Mouse (Mus musculus): Measurements from ENCODE around the gene Rin1. TPM values are rescaled to one million over a fixed set of nuclear protein-coding genes. Genes with fewer than 3 reads are reported as not detected.
"Not testable (repeated sequence)": the region's sequence is repeated elsewhere in the genome, so short reads cannot be mapped to it uniquely, and the experiment has no call there.

Rin1 gene
- total RNA-seq, 2 experiments from 2014 or later = 0.52 to 1.3 TPM

DNA sequence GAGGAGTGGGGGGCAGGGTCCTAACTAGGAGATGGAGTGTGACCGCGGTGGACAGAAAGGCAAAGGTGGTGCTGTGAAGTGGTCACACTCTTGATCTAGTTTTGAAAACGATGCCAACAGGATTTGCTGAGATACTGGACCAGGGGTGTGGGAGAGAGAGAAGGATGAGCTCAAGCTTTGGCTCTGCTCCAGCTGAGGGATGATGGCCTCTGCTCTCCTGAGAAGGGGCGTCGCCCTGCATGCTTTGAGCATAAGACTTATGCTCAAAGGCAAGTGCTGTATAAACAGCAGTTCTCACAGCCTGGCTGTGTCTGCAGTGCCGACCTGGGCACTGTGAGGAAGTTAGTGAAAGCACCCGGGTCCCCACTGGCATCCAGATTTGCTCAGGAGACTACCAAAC is 14.8 kb downstream of the Rin1 start:
- DNase-seq = peak; percentile 43 to 62
- intact Hi-C loops (cut with DNase I) = no loop called here

DNA sequence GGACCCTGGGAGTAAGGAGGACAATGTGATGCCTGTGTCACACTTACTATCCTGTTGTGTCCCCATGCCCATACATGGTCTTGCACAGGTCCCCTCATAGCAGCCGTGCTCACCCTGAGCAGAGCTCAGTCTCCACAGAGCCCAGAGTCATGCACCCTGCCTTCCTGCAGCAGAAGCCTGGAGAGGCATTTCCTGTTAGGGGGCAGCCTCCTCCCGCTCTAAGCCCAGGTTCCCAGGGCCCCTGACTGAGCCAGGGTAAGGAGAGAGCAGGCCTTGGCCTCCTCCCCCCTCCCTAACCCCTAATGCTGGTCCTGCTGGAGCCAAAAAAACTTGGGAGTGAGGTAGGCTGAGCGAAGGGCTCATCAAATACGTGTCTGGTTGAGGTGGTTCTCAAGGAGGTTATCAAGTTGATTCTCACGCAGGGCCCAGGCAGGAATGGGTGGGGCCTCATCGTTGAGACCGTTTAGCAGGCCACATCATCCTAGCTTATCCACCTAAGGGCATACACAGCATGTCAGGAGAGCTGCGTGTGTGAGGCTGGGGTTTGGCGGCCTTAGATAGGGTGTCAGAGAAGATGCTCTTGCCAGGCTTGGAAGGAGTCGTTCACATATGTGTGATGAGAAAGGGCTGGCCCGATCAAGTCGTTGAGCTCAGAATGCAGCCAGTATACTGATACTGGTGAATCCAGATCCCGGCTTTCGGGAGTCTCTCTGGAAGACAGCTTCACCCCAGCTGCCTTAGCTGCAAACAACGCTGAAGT is 16.9 kb downstream of the Rin1 start:
- intact Hi-C loops (cut with DNase I) = no loop called here
- DNase-seq = peak in 1 of 2 experiments; percentile 38

DNA sequence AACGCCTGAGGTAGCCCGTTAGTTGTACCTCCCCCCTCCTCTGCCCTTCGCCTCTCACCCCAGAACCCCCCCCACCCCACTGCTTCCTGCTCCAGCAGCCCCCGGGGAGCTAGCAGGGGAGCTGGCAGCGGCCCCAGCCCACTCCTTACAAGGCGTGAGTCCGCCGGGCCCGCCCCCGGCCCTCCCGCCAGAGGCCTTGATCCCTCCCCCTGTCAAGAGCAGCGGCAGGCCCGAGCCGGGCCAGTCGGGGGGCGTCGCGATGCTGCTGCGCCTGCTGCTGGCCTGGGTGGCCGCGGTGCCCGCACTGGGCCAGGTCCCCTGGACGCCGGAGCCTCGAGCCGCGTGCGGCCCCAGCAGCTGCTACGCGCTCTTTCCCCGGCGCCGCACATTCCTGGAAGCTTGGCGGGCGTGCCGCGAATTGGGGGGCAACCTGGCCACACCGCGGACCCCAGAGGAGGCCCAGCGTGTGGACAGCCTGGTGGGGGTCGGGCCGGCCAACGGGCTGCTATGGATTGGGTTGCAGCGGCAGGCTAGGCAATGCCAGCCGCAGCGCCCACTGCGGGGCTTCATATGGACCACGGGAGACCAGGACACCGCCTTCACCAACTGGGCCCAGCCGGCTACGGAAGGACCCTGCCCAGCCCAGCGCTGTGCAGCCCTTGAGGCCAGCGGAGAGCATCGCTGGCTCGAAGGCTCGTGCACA is 17.7 kb downstream of the Rin1 start, which contains the start of gene Cd248:
Gene Cd248 (plus strand): TSS at position 212 of the 703 bp plus-strand sequence.
- intact Hi-C loops (cut with DNase I) = no loop called here
- peak; percentile 74 to 79 for DNase-seq

GRCm38 (mm10) chr19:5068570-5069234 is 18.4 kb downstream of the Rin1 start:
- DNase-seq = no peak

DNA sequence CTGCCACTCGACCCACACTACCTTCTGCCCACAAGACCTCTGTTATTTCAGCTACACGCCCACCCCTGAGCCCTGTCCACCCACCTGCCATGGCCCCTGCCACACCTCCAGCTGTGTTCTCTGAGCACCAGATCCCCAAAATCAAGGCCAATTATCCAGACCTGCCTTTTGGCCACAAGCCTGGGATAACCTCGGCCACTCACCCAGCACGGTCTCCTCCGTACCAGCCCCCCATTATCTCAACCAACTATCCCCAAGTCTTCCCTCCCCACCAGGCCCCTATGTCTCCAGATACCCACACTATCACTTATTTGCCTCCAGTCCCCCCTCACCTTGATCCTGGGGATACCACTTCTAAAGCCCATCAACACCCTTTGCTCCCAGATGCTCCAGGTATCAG is 19.2 kb downstream of the Rin1 start:
- intact Hi-C loops (cut with DNase I) = no loop called here
- no peak for DNase-seq

More at GRCm38 (mm10) chr19:5068570-5069234, 18.4 kb downstream of the Rin1 start:
- intact Hi-C loops (cut with DNase I) = no loop called here

GRCm38 (mm10) chr19:5069978-5070377 is 19.7 kb downstream of the Rin1 start:
- DNase-seq = no peak
- intact Hi-C loops (cut with DNase I) = no loop called here

- intact Hi-C loops (cut with DNase I) = no loop called here
- DNase-seq = no peak
Measured at GRCm38 (mm10) chr19:5071077-5071476, 20.8 kb downstream of the Rin1 start.

- intact Hi-C loops (cut with DNase I) = loop anchor here (2.0 kb wide), 2 partner anchors 15 to 57 kb away; no protein-coding TSS in a partner anchor
- peak; percentile 71 to 75 for DNase-seq
Measured at GRCm38 (mm10) chr19:5071545-5072369, 21.5 kb downstream of the Rin1 start.

DNA sequence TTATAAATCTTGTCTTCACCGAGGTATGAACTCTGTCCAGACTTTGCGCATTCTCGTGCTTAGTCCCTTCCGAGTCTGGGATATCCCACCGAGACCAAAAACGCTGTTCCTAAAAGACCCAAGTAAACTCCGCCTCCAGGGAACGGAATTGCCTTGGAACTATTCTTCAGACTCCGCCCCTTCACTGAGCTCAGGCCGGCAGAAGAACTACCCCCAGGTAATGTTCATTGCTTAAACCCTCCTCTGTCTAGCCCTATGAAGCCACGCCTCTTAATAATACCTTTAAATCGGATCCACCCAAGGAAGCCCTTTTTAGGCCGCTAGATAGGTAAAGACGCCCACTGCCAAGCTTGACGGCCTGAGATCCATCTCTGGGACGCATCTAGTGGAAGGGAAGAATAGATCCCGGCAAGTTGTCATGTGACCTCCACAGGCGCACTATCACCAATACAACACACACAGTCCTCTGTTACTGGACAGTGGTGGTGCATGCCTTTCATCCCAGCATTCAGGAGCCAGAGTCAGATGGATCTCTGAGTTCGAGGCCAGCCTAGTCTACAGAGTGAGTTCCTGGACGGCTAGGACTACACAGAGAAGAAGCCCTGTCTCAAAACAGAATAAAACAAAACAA is 22.2 kb downstream of the Rin1 start:
- no peak for DNase-seq
- intact Hi-C loops (cut with DNase I) = loop anchor here (2.0 kb wide), 2 partner anchors 16 to 58 kb away; no protein-coding TSS in a partner anchor

- peak in 1 of 2 experiments; percentile 38 for DNase-seq
Measured at GRCm38 (mm10) chr19:5073028-5073427, 22.7 kb downstream of the Rin1 start.

GRCm38 (mm10) chr19:5073518-5073917 is 23.2 kb downstream of the Rin1 start:
- intact Hi-C loops (cut with DNase I) = loop anchor here (2.0 kb wide), 2 partner anchors 17 to 59 kb away; no protein-coding TSS in a partner anchor
- DNase-seq = no peak

More at GRCm38 (mm10) chr19:5073028-5073427, 22.7 kb downstream of the Rin1 start:
- intact Hi-C loops (cut with DNase I) = loop anchor here (2.0 kb wide), 2 partner anchors 16 to 58 kb away; no protein-coding TSS in a partner anchor

DNA sequence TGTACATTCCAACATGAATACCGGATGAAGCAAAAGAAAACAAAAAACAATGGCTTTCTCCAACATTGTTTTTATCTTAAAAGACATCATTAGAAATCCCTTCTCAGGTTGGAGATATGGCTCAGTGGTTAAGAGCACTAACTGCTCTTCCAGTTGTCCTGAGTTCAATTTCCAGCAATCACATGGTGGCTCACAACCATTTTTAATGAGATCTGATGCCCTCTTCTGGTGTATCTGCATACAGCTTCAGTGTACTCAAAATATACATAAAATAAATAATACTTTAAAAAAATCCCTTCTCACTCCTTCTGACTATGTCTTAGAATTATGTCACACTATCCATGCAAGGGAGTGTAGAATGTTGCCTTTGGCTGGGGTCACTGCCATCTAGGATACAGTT is 29.0 kb downstream of the Rin1 start:
- no peak for DNase-seq
- intact Hi-C loops (cut with DNase I) = no loop called here

GRCm38 (mm10) chr19:5082005-5082404 is 31.7 kb downstream of the Rin1 start:
- DNase-seq = no peak
- intact Hi-C loops (cut with DNase I) = no loop called here

- DNase-seq = no peak
- intact Hi-C loops (cut with DNase I) = no loop called here
Measured at GRCm38 (mm10) chr19:5082596-5082995, 32.3 kb downstream of the Rin1 start.

GRCm38 (mm10) chr19:5083961-5084833 is 33.9 kb downstream of the Rin1 start:
- DNase-seq = no peak
- intact Hi-C loops (cut with DNase I) = no loop called here

DNA sequence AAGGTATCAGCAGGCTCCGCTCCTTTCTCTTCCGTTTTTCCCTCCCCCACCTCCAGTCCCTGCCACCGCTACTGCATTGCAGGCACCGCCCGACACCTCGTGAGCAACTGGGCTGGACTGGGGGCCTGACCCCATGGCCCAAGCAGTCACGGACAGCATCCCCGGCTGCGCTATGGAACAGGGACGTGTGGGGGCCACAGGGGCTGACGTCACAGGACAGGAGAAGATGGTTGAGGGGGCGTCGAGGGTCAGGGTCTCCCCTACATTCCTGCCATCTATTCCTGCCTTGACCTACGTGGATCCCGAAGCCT is 34.5 kb downstream of the Rin1 start:
- intact Hi-C loops (cut with DNase I) = no loop called here
- no peak for DNase-seq

DNA sequence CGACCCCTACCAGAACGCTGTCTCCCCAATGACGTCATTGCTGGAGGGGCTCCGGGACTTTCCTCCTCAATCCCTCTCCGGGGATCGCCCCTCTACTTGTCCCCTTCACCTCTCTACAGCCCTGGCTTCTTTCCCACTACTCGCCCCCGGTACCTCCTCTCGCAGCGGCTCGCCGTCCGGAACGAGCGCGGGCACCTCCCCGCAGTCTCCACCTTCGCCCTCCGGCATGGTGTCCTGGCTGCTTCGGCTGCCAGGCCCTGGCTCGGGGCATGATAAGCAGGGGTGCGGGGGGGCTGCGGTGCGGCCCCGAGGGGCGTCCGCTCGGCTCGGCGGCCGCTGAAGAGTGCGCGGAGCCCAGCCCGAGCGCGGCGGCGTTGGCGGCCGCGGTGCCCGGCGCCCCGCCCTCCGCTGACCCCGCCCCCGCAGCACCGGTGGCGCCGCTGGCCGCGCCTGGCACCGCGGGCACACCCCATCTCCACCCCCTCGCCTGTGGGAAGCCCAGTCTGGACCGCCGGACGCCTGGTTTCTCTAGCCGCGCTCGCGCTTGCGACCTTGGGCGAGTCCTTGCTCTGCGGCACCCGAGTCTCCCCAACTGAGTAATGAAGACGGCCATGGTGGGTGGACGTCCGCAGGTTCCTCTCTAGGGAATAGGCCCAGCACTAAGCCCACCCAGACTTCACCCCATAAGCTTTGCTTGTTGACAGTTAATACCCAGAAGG is 35.0 kb downstream of the Rin1 start, which contains the start of gene Tmem151a:
Gene Tmem151a (minus strand): TSS at position 387 of the 719 bp plus-strand sequence.
- DNase-seq = no peak
- intact Hi-C loops (cut with DNase I) = no loop called here

GRCm38 (mm10) chr19:5086533-5086932 is 36.3 kb downstream of the Rin1 start:
- DNase-seq; intact Hi-C loops (cut with DNase I): not testable (repeated sequence)

All from gastrocnemius, postnatal 36 days (tissue).